Mouse (Mus musculus) cerebellum, adult 2 months (tissue): ENCODE data around the gene Ift140.

Experiments
- CTCF ChIP-seq: fragments of 200-500 bp; IDR thresholded peaks from 2 replicates; pipeline ENCODE4 v1.5.1; 2011; ENCODE audit warnings: low read depth, mild to moderate bottlenecking, control low read depth, low read length, moderate library complexity, borderline replicate concordance; ENCODE audit not compliant: insufficient read depth
- POLR2A ChIP-seq: fragments of 200-500 bp; IDR thresholded peaks from 2 replicates; pipeline ENCODE4 v1.6.1; 2011; ENCODE audit warnings: low read length, control low read depth, borderline replicate concordance; ENCODE audit not compliant: insufficient read depth

DNA sequence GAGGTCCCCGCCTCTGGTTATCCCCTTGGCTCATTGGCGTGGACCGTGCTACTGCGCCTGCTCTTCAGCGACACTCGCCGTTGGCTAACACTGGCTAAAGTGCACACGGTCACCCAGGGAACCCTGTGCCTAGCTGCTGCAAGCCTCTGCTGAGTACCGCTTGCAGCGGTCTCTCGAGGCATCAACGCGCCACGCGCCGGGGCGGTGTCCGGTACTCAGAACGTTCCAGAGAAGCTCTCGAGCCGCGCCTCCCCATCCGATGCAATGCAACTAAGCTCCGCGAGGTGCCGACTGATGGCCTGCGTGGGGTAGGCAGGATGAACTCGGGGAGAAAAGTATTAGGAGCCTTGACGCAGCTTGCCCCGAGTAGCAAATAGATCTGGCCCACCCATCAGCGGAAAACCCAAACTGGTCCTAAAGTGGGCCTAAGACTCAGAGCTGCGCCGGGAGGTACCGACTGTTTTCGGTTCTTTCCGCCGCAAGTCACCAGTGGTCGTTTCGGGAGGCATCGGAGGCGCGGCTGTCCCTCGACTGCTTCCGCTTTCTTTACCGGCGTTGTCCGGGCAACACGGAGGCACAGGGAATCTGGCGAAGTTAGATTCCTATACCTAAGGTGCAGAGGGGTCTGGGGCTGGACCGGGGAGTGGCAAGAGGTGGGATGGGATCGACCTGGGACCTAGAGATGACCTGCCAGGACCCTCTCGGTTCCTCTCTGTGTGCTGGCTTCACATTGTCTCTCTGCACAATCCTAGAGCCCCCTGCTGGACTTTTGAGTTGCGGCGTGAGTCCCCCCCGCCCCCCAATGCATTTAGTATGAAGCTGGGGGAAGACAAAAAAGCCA lies 627 bp downstream of the Ift140 start:
- TF ChIP-seq CTCF, result no peak
- peak; percentile 47; the same call in 1 of the 2 replicates for TF ChIP-seq POLR2A
